Mouse (Mus musculus): Measurements from ENCODE around the gene Zfp286.

DNA sequence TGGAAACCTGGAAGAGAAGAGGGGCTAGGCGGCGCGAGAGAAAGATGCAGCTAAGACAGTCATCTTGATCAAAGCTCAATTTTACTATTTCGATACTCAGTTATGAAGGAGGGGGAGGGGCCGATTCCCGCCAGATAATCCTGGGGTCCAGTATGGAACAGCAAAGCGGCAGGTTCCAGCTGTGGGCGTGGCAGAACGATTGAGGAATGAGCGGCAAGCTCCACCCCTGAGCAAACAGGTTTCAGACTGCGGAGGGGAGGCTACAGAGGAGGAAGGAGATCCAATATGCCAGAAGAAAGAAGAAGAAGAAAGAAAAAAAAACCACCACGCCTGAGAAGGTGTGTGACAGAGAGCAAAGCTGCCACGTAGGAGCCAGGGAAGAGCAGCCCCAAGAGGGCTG is 14.9 kb upstream of the Zfp286 start:
- no peak for TF ChIP-seq CTCF (IDR thresholded peaks at IDR 0.05)
- TF ChIP-seq EP300 (IDR thresholded peaks at IDR 0.05): no peak

Data from lung, postnatal 0 days (tissue).